Mouse (Mus musculus) left cerebral cortex, postnatal 14 days (tissue): ENCODE data around the gene Rfng. TPM values are rescaled to one million over a fixed set of nuclear protein-coding genes. Genes with fewer than 3 reads are reported as not detected.
"Not testable (repeated sequence)": the region's sequence is repeated elsewhere in the genome, so short reads cannot be mapped to it uniquely, and the experiment has no call there.

ENCODE experiments used
- DNase-seq, 2 experiments: peaks; one replicate each; pipeline ENCODE4 v3.0.0; 2021 to 2022; ENCODE audit warnings: low spot score in 2 of 2, mixed read lengths in 1 of 2
- intact Hi-C: fragments of 180-260 bp; cut with DNase I; formaldehyde crosslinking; loops from one replicate; pipeline ENCODE4 v1.15.1; 2025
- long read RNA-seq, 2 experiments: library from polyadenylated mRNA; stranded (forward); transcript quantifications; one replicate each; pipeline ENCODE4 v2.0.0; 2021
- total RNA-seq, 2 experiments: library from RNA; stranded (reverse); gene quantifications; 2 replicates each; pipeline ENCODE4 v1.2.3; 2021

Rfng gene
- total RNA-seq: 10 to 100 TPM; 75.3 to 79.6 TPM
- long read RNA-seq, experiment 1, transcript Rfng-201 (8 exons, 2,118 nt): major isoform, 50 of 116 reads
- long read RNA-seq, experiment 1, partial matches to known transcripts: 9 of 116 reads
- long read RNA-seq, experiment 1, other reads (novel, unspliced or antisense): 54 of 116 reads
- long read RNA-seq, experiment 2, transcript Rfng-201 (8 exons, 2,118 nt): major isoform, 40 of 132 reads
- long read RNA-seq, experiment 2, transcript Rfng-202 (6 exons, 2,467 nt): minor isoform, 20 of 132 reads
- long read RNA-seq, experiment 2, partial matches to known transcripts: 10 of 132 reads
- long read RNA-seq, experiment 2, other reads (novel, unspliced or antisense): 62 of 132 reads

GRCm38 (mm10) chr11:120784064-120784791, at the start of gene Rfng, which contains the start of gene Gps1:
Gene Rfng, minus strand, starts transcription at chr11:120784207.
Gene Gps1, plus strand, starts transcription at chr11:120784272.
- intact Hi-C loops: no loop called here
- DNase-seq: peak; percentile 64 to 82

GRCm38 (mm10) chr11:120832962-120833361, 49.0 kb upstream of the Rfng start:
- intact Hi-C loops, DNase-seq: not testable (repeated sequence)

- intact Hi-C loops: no loop called here
- no peak for DNase-seq
Measured at GRCm38 (mm10) chr11:120831659-120832440, 47.8 kb upstream of the Rfng start.

- intact Hi-C loops: no loop called here
- DNase-seq: peak in 1 of 2 experiments; percentile 2
Measured at GRCm38 (mm10) chr11:120830686-120831085, 46.7 kb upstream of the Rfng start.

GRCm38 (mm10) chr11:120829757-120830532, 45.9 kb upstream of the Rfng start:
- DNase-seq: no peak
- intact Hi-C loops: no loop called here

GRCm38 (mm10) chr11:120828416-120828815, 44.4 kb upstream of the Rfng start:
- intact Hi-C loops: no loop called here
- no peak for DNase-seq

GRCm38 (mm10) chr11:120826016-120826953, 42.3 kb upstream of the Rfng start:
- intact Hi-C loops: no loop called here
- DNase-seq: no peak

- intact Hi-C loops: no loop called here
- no peak for DNase-seq
Measured at GRCm38 (mm10) chr11:120825289-120825863, 41.4 kb upstream of the Rfng start.

- intact Hi-C loops: loop anchor here (5.0 kb wide), 1 partner anchor 77 kb away; no protein-coding TSS in a partner anchor
- no peak for DNase-seq
Measured at GRCm38 (mm10) chr11:120824787-120825288, 40.8 kb upstream of the Rfng start.

GRCm38 (mm10) chr11:120823956-120824786, 40.2 kb upstream of the Rfng start, which contains the start of gene Fasn:
Gene Fasn, minus strand, starts transcription at chr11:120824547.
- DNase-seq: peak; percentile 98 to 99
- intact Hi-C loops: loop anchor here (5.0 kb wide), 1 partner anchor 78 kb away; no protein-coding TSS in a partner anchor

- DNase-seq: peak in 1 of 2 experiments; percentile 54
- intact Hi-C loops: loop anchor here (5.0 kb wide), 1 partner anchor 79 kb away; no protein-coding TSS in a partner anchor
Measured at GRCm38 (mm10) chr11:120823551-120823947, 39.5 kb upstream of the Rfng start.

GRCm38 (mm10) chr11:120822831-120823550, 39.0 kb upstream of the Rfng start:
- no peak for DNase-seq
- intact Hi-C loops: loop anchor here (5.0 kb wide), 1 partner anchor 79 kb away; no protein-coding TSS in a partner anchor

GRCm38 (mm10) chr11:120822321-120822720, 38.3 kb upstream of the Rfng start:
- no peak for DNase-seq
- intact Hi-C loops: loop anchor here (5.0 kb wide), 1 partner anchor 80 kb away; no protein-coding TSS in a partner anchor

- no peak for DNase-seq
- intact Hi-C loops: loop anchor here (5.0 kb wide), 1 partner anchor 81 kb away; no protein-coding TSS in a partner anchor
Measured at GRCm38 (mm10) chr11:120821076-120821922, 37.3 kb upstream of the Rfng start.

- no peak for DNase-seq
- intact Hi-C loops: loop anchor here (5.0 kb wide), 1 partner anchor 82 kb away; no protein-coding TSS in a partner anchor
Measured at GRCm38 (mm10) chr11:120820546-120820945, 36.5 kb upstream of the Rfng start.
